Mouse (Mus musculus): ENCODE measurements at regions not wholly inside any gene's neighbourhood (a gene's known extent, or its start where the extent isn't known, plus 50 kb on each side); places are given as distances from the start of the nearest gene placed in this dataset.

DNA sequence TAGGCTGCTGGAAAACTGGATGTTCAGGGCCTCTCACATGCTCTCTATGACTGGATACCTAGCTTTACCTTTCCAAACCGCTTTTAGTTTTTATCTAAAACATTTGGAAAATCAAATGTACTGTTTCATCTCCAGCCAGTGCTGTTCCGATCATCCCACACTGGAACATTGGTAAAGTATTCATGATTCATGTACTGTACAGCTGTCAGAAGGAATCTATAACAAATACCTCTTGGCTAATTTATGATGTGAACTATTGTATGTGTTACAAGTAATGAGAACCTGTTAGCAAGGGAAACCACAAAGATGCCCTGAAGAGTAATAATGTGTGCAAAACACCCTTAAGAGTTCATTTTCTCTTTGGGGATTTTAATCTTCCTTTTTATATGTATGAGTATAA lies 190.6 kb downstream of the Lurap1l start:
- no peak for TF ChIP-seq CTCF (IDR thresholded peaks at IDR 0.05; ENCODE audit: low read depth)
- TF ChIP-seq EP300 (optimal IDR thresholded peaks at IDR 0.05), result no peak

All from stomach, postnatal 0 days (tissue).